Mouse (Mus musculus) stomach, embryonic 16.5 days (tissue): ENCODE measurements around the gene Entpd1. TPM values are rescaled to one million over a fixed set of nuclear protein-coding genes. Genes with fewer than 3 reads are reported as not detected.

Experiments
- ATAC-seq: fragments of 200-750 bp; cut with Nextera tagmentation; 2 replicates; pipeline ENCODE4 v1.8.0; 2017; ENCODE audit warnings: moderate number of reproducible peaks, moderate TSS enrichment; ENCODE audit not compliant: insufficient read depth, low FRiP score
- H3K27ac ChIP-seq: fragments of 300-500 bp; sonication (generic); 2 replicates; pipeline ENCODE4 v1.5.1; 2014; ENCODE audit warnings: low read length
- H3K27me3 ChIP-seq: fragments of 300-500 bp; sonication (generic); 2 replicates; pipeline ENCODE4 v1.6.1; 2014; ENCODE audit warnings: low read length, control low read depth, mixed read lengths; ENCODE audit not compliant: control insufficient read depth, insufficient read depth
- H3K36me3 ChIP-seq: fragments of 300-500 bp; sonication (generic); 2 replicates; pipeline ENCODE4 v1.6.1; 2014; ENCODE audit warnings: low read length; ENCODE audit not compliant: control insufficient read depth, insufficient read depth
- H3K4me1 ChIP-seq: fragments of 300-500 bp; sonication (generic); 2 replicates; pipeline ENCODE4 v1.6.1; 2014; ENCODE audit warnings: low read length, control low read depth, mixed read lengths; ENCODE audit not compliant: control insufficient read depth, insufficient read depth
- H3K4me2 ChIP-seq: fragments of 300-500 bp; sonication (generic); 2 replicates; pipeline ENCODE4 v1.6.1; 2014; ENCODE audit warnings: low read depth, low read length, mixed read lengths
- H3K4me3 ChIP-seq: fragments of 300-500 bp; sonication (generic); replicated peaks from 2 replicates; pipeline ENCODE4 v1.5.1; 2014; ENCODE audit warnings: mild to moderate bottlenecking, low read length
- H3K9ac ChIP-seq: fragments of 300-500 bp; sonication (generic); 2 replicates; pipeline ENCODE4 v1.6.1; 2014; ENCODE audit warnings: low read length
- H3K9me3 ChIP-seq: fragments of 300-500 bp; sonication (generic); replicated peaks from 2 replicates; pipeline ENCODE4 v1.6.1; 2016; ENCODE audit warnings: low read length, control low read depth; ENCODE audit not compliant: control insufficient read depth
- WGBS: fragments of 180-500 bp; shearing (Covaris S2); extraction: QIAGEN DNeasy Blood & Tissue Kit; methylation state at CpG from one replicate; pipeline ENCODE4 v1.1.7; 2014; 5-methylcytosine and 5-hydroxymethylcytosine counted together
- polyA plus RNA-seq: library from polyadenylated mRNA; unstranded; fragments of >200 nt; fragmentation: Nextera tagmentation; extraction: Ambion mirVana; gene quantifications from 2 replicates; pipeline ENCODE4 v1.2.1, GENCODE M21; 2015

Entpd1 gene
- polyA plus RNA-seq, 1 experiment from 2014 or later, result 16.2 TPM

GRCm38 (mm10) chr19:40720381-40720780, 108.2 kb downstream of the Entpd1 start:
- Histone ChIP-seq H3K9ac (no peak overlapping the region), H3K4me2 (no peak overlapping the region), H3K4me3 (no peak overlapping the region), H3K27ac (no peak overlapping the region), H3K4me1 (no peaks in the 10 kb centered on the region), H3K27me3 (no peaks in the 10 kb centered on the region), H3K9me3 (no peaks in the 10 kb centered on the region), H3K36me3 (no peaks in the 10 kb centered on the region)
- WGBS, result 61% methylated on average over 12 of the region's 12 CpGs
- no peak for ATAC-seq

DNA sequence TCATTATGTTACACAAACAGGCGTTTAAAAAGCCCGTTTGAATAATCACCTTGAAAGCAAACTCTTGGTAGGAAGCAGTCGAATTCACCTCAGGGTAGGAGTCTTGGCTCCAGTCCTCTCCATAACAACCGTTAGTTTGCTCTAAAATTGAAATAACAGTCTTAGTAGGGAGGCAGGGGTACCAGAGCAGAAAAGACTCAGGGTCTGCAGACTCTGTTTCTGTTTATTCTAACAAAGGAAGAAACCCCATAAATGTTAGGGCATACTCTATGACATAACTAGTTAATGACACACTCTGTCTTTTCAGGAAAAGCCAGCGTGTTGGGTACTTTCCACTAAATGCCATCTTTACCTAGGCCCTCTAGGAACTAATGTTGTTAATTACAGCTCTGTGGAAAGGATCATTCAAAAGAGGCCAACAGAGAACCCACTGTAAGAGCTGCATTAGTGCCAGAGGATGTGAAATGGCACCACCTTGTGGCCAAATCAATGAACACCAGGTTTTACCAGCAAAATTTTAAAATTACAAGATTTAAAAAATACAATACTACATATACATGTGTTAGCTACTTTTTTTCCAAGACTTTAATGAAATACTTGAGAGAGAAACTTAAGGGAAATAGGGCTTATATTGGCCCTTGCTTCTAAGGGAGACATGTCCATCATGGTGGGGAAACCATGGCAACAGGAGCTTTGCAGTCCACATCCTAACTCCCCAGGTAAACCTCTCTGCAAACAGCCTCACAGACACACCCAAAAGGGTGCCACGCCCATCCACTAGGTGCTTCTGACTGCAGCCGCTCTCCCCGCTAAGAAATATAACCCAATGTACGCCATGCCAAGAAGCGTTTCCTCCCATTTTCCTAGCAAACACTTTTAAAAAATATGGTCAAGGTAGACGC, 110.2 kb downstream of the Entpd1 start:
- no peak for ATAC-seq
- WGBS, result 49% methylated on average over 11 of the region's 11 CpGs
- no peak overlapping the region for H3K4me3 ChIP-seq

DNA sequence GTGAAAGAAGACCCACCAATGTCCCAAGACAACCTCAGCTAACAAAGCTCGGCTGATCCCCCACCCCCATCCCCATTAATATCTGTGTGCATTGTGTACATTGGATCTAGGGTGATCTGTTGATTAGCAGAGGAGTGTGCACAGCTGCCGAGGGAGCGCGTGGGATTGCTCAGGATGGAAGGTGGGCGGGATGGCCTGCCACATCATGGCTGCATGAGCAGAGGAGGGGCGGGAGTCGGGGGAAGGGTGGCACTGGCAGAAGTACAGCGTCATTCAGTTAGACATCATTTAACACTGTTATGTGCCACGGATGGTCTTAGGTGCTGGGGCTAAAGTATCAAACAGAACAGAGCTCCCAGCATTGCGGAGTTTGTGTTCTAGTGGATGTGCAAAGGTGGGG, 111.3 kb downstream of the Entpd1 start:
- Histone ChIP-seq H3K27ac (no peak overlapping the region), H3K4me3 (no peak overlapping the region), H3K9ac (no peak overlapping the region), H3K4me2 (no peak overlapping the region), H3K4me1 (no peaks in the 10 kb centered on the region), H3K36me3 (no peaks in the 10 kb centered on the region), H3K9me3 (no peaks in the 10 kb centered on the region), H3K27me3 (no peaks in the 10 kb centered on the region)
- no peak for ATAC-seq
- 33% methylated on average over 10 of the region's 10 CpGs for WGBS

More for the DNA sequence above, 110.2 kb downstream of the Entpd1 start:
- Histone ChIP-seq H3K9ac (no peak overlapping the region), H3K27me3 (no peaks in the 10 kb centered on the region), H3K9me3 (no peaks in the 10 kb centered on the region), H3K4me2 (no peak overlapping the region), H3K4me1 (no peaks in the 10 kb centered on the region), H3K36me3 (no peaks in the 10 kb centered on the region), H3K27ac (no peak overlapping the region)

- Histone ChIP-seq H3K4me2 (no peak overlapping the region), H3K9me3 (no peaks in the 10 kb centered on the region), H3K4me3 (no peak overlapping the region), H3K27me3 (no peaks in the 10 kb centered on the region), H3K9ac (no peak overlapping the region), H3K4me1 (no peaks in the 10 kb centered on the region), H3K27ac (no peak overlapping the region), H3K36me3 (no peaks in the 10 kb centered on the region)
- WGBS, result 47% methylated on average over 4 of the region's 4 CpGs
- ATAC-seq, result no peak
Observed at GRCm38 (mm10) chr19:40726148-40726547, 114.0 kb downstream of the Entpd1 start.

DNA sequence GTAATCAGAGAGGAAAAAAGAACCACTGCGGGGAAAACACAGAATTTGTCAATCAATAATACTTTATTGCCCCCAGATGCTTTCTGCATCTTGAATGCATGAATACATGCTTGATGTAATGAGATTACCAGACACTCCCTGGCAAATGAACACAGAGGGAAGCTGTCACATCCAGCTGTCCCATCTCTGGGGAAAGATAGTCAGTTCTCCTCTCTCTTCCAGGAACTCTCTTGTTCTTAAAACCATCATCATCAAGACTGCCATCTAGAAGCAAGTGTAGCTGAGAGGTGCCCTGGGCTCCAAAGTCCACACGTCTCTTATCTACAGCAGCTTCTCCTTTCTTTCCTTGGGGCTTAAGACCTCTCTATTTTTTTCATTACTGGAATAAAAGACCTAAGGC, 114.4 kb downstream of the Entpd1 start:
- H3K9ac ChIP-seq, result no peak overlapping the region
- no peaks in the 10 kb centered on the region for H3K4me1 ChIP-seq
- ATAC-seq, result no peak
- WGBS, result 62% methylated on average over 2 of the region's 2 CpGs
- no peaks in the 10 kb centered on the region for H3K36me3 ChIP-seq
- no peak overlapping the region for H3K27ac ChIP-seq
- H3K4me3 ChIP-seq, result no peak overlapping the region
- H3K9me3 ChIP-seq, result no peaks in the 10 kb centered on the region
- H3K27me3 ChIP-seq, result no peaks in the 10 kb centered on the region
- H3K4me2 ChIP-seq, result no peak overlapping the region

- no peak for ATAC-seq
- Histone ChIP-seq H3K4me3 (no peak overlapping the region), H3K27me3 (no peaks in the 10 kb centered on the region), H3K4me1 (no peaks in the 10 kb centered on the region), H3K4me2 (no peak overlapping the region), H3K9me3 (no peaks in the 10 kb centered on the region), H3K36me3 (no peaks in the 10 kb centered on the region), H3K9ac (no peak overlapping the region), H3K27ac (no peak overlapping the region)
- WGBS, result 76% methylated on average over 4 of the region's 4 CpGs
Observed at GRCm38 (mm10) chr19:40728213-40728612, 116.0 kb downstream of the Entpd1 start.

- ATAC-seq, result no peak
- no peaks in the 10 kb centered on the region for H3K36me3 ChIP-seq
- 50% methylated on average over 12 of the region's 12 CpGs for WGBS
- no peak overlapping the region for H3K4me3 ChIP-seq
- no peaks in the 10 kb centered on the region for H3K27me3 ChIP-seq
- no peak overlapping the region for H3K27ac ChIP-seq
- H3K4me1 ChIP-seq, result no peaks in the 10 kb centered on the region
- no peak overlapping the region for H3K9ac ChIP-seq
- H3K4me2 ChIP-seq, result no peak overlapping the region
- H3K9me3 ChIP-seq, result no peaks in the 10 kb centered on the region
Observed at GRCm38 (mm10) chr19:40728732-40729420, 116.7 kb downstream of the Entpd1 start.

DNA sequence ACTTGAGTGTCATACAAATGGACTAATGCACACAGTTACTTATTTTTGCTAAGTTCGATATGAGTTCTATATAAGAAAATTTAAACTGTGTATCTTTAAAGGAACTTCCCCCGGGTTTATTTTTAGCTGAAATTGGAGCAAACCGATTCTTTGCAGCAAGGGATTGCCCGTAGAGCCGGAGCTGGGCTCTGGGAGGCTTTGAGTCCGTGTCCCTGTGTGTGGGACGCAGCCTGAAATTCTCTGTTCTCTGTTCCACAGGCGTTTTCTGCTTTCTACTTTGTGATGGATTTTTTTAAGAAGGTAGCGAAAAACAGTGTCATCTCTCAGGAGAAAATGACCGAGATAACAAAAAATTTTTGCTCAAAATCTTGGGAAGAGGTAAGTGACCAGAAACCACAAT, 121.2 kb downstream of the Entpd1 start:
- H3K4me3 ChIP-seq, result no peak overlapping the region
- H3K36me3 ChIP-seq, result no peaks in the 10 kb centered on the region
- H3K4me1 ChIP-seq, result no peaks in the 10 kb centered on the region
- H3K9me3 ChIP-seq, result no peaks in the 10 kb centered on the region
- H3K27ac ChIP-seq, result no peak overlapping the region
- ATAC-seq, result no peak
- no peaks in the 10 kb centered on the region for H3K27me3 ChIP-seq
- H3K9ac ChIP-seq, result no peak overlapping the region
- 67% methylated on average over 10 of the region's 10 CpGs for WGBS
- H3K4me2 ChIP-seq, result no peak overlapping the region

- ATAC-seq, result no peak
- H3K9me3 ChIP-seq, result no peaks in the 10 kb centered on the region
- WGBS, result 69% methylated on average over 4 of the region's 4 CpGs
Observed at GRCm38 (mm10) chr19:40733849-40734248, 121.7 kb downstream of the Entpd1 start.

More at GRCm38 (mm10) chr19:40733849-40734248, 121.7 kb downstream of the Entpd1 start:
- no peaks in the 10 kb centered on the region for H3K4me1 ChIP-seq
- no peak overlapping the region for H3K4me2 ChIP-seq
- no peaks in the 10 kb centered on the region for H3K36me3 ChIP-seq
- H3K27ac ChIP-seq, result no peak overlapping the region
- H3K9ac ChIP-seq, result no peak overlapping the region
- no peaks in the 10 kb centered on the region for H3K27me3 ChIP-seq
- H3K4me3 ChIP-seq, result no peak overlapping the region
